Mouse (Mus musculus) macrophage (primary cell): ENCODE measurements around the gene Ano8. TPM values are rescaled to one million over a fixed set of nuclear protein-coding genes. Genes with fewer than 3 reads are reported as not detected.

Source experiments
- H3K27ac ChIP-seq: fragments of 350-480 bp; formaldehyde crosslinking; 2 replicates; pipeline ENCODE4 v1.9.0; 2021
- H3K36me3 ChIP-seq: fragments of 350-480 bp; formaldehyde crosslinking; 2 replicates; pipeline ENCODE4 v1.9.0; 2021; ENCODE audit errors: inconsistent target
- H3K4me3 ChIP-seq: fragments of 350-480 bp; formaldehyde crosslinking; 2 replicates; pipeline ENCODE4 v1.9.0; 2021; ENCODE audit errors: inconsistent target
- H3K79me2 ChIP-seq: fragments of 350-480 bp; formaldehyde crosslinking; 2 replicates; pipeline ENCODE4 v1.9.0; 2021; ENCODE audit errors: inconsistent target
- WGBS: methylation state at CpG from one replicate; pipeline ENCODE4 v1.1.7; 2026; ENCODE audit warnings: inconsistent platforms; ENCODE audit not compliant: missing documents; 5-methylcytosine and 5-hydroxymethylcytosine counted together
- polyA plus RNA-seq: library from polyadenylated mRNA; stranded (reverse); fragments of 250-400 nt; gene quantifications from 3 replicates; pipeline ENCODE4 v1.2.4, GENCODE M21; 2018; ENCODE audit warnings: inconsistent platforms

Gene Ano8
- polyA plus RNA-seq, 1 experiment from 2014 or later = 3.4 TPM

- Histone ChIP-seq H3K36me3 (peaks cover 24% of the 10 kb centered on the region), H3K79me2 (peaks cover 31% of the 10 kb centered on the region), H3K4me3 (peak overlapping the region; percentile 97), H3K27ac (no peak overlapping the region)
- WGBS = 100% methylated on average over 2 of the region's 3 CpGs
Observed at GRCm38 (mm10) chr8:71470146-71470912, 15.4 kb downstream of the Ano8 start.

GRCm38 (mm10) chr8:71469411-71469810, 16.4 kb downstream of the Ano8 start:
- peak overlapping the region; percentile 97 for H3K4me3 ChIP-seq
- H3K79me2 ChIP-seq = peaks cover 31% of the 10 kb centered on the region
- H3K27ac ChIP-seq = peak overlapping the region; percentile 50
- under 1% methylated on average over 23 of the region's 24 CpGs for WGBS
- peaks cover 24% of the 10 kb centered on the region for H3K36me3 ChIP-seq

DNA sequence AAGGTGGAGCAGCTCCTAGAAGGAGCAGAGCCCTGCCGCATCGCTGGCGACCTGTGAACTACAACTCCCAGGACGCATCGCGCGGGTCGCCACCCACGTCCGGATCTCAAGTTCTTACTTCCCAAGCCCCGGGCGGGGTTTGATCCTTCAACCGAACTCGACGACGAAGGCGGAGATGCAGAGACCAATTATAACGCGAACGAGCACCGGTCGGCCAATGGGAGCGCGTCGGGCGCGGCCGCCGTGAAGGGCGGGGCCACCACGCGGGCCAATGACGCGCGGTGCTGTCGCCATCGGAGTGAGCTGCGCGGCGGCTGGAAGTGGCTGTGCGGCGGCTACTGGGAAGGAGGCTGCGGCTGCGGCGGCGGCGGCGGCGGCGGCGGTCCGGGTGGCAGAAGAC, 16.8 kb downstream of the Ano8 start, which contains the start of gene Dda1:
Gene Dda1 (plus strand): TSS at position 284 of the 400 bp plus-strand sequence.
- Histone ChIP-seq H3K79me2 (peaks cover 31% of the 10 kb centered on the region), H3K27ac (peak within 1 kb of the TSS; percentile 50), H3K4me3 (peak within 1 kb of the TSS; percentile 97), H3K36me3 (peaks cover 24% of the 10 kb centered on the region)
- under 1% methylated on average over 40 of the region's 52 CpGs for WGBS

DNA sequence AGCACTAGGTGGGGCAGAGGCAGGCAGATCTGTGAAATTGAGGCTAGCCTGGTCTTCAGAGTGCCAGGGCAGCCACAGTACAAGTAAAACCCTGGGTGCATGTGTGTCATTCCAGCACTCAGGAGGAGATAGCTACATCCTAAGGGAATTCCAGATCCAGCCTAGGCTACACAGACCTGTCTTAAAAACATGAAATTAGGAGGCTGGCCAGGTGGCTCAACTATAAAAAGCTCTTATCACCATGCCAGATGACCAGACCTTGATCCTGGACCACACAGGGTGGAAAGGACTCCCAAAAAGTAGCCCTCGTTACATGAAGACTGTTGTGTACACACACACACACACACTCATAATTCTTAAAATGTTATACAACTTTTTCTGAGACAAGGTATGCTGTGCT, 17.8 kb downstream of the Ano8 start:
- 100% methylated on average over 1 of the region's 1 CpGs for WGBS
- no peak overlapping the region for H3K27ac ChIP-seq
- peaks cover 31% of the 10 kb centered on the region for H3K79me2 ChIP-seq
- peaks cover 14% of the 10 kb centered on the region for H3K36me3 ChIP-seq
- no peak overlapping the region for H3K4me3 ChIP-seq

- Histone ChIP-seq H3K27ac (no peak overlapping the region), H3K4me3 (no peak overlapping the region), H3K36me3 (peaks cover 8% of the 10 kb centered on the region), H3K79me2 (peaks cover 30% of the 10 kb centered on the region)
- WGBS = 92% methylated on average over 2 of the region's 2 CpGs
Observed at GRCm38 (mm10) chr8:71467201-71467600, 18.6 kb downstream of the Ano8 start.

DNA sequence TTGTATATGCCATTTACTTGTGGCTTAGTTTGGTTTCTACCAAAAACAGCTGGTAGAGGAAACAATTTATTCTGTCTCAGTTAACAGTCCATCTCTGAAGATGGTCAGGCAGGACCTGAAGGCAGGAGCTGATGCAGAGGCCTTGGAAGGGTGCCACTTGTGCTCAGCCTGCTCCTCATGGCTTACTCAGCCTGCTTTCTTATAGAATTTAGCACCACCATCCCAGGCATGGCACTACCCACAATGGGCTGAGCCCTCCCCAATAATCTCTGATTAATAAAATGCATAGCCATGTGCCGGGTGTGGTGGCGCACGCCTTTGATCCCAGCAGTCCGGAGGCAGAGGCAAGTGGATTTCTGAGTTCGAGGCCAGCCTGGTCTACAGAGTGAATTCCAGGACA, 19.6 kb downstream of the Ano8 start:
- WGBS = 100% methylated on average over 4 of the region's 5 CpGs
- Histone ChIP-seq H3K79me2 (peaks cover 20% of the 10 kb centered on the region), H3K4me3 (no peak overlapping the region), H3K27ac (no peak overlapping the region), H3K36me3 (no peaks in the 10 kb centered on the region)

- H3K36me3 ChIP-seq = no peaks in the 10 kb centered on the region
- H3K4me3 ChIP-seq = no peak overlapping the region
- no peak overlapping the region for H3K27ac ChIP-seq
Observed at GRCm38 (mm10) chr8:71465733-71466132, 20.0 kb downstream of the Ano8 start.

GRCm38 (mm10) chr8:71464513-71465500, 21.0 kb downstream of the Ano8 start, which contains the start of gene Mrpl34:
Mrpl34 (plus strand) TSS chr8:71464959.
- H3K79me2 ChIP-seq = peaks cover 7% of the 10 kb centered on the region
- WGBS = under 1% methylated on average over 59 of the region's 59 CpGs
- no peaks in the 10 kb centered on the region for H3K36me3 ChIP-seq
- H3K27ac ChIP-seq = peak within 1 kb of the TSS; percentile 35
- H3K4me3 ChIP-seq = peak within 1 kb of the TSS; percentile 78

More at GRCm38 (mm10) chr8:71465733-71466132, 20.0 kb downstream of the Ano8 start:
- H3K79me2 ChIP-seq = peaks cover 16% of the 10 kb centered on the region
- 88% methylated on average over 8 of the region's 8 CpGs for WGBS

- Histone ChIP-seq H3K27ac (0 out of 2 replicates have a peak within 1 kb of the TSS, but pooled peaks have one; percentile 15), H3K79me2 (no peaks in the 10 kb centered on the region; the same call in 1 of the 2 replicates), H3K4me3 (peak within 1 kb of the TSS; percentile 50), H3K36me3 (no peaks in the 10 kb centered on the region)
- WGBS = 3% methylated on average over 55 of the region's 55 CpGs
Observed at GRCm38 (mm10) chr8:71463188-71464033, 22.4 kb downstream of the Ano8 start, which contains the start of gene Abhd8. Abhd8 (minus strand) TSS chr8:71463655.

- Histone ChIP-seq H3K4me3 (peak overlapping the region; percentile 50), H3K79me2 (no peaks in the 10 kb centered on the region; the same call in 1 of the 2 replicates), H3K36me3 (no peaks in the 10 kb centered on the region), H3K27ac (no peak overlapping the region)
- WGBS = 11% methylated on average over 16 of the region's 16 CpGs
Observed at GRCm38 (mm10) chr8:71462786-71463185, 23.0 kb downstream of the Ano8 start.

GRCm38 (mm10) chr8:71462191-71462590, 23.6 kb downstream of the Ano8 start:
- no peak overlapping the region for H3K4me3 ChIP-seq
- H3K36me3 ChIP-seq = no peaks in the 10 kb centered on the region
- no peak overlapping the region for H3K27ac ChIP-seq
- no peaks in the 10 kb centered on the region; the same call in 1 of the 2 replicates for H3K79me2 ChIP-seq
- WGBS = 76% methylated on average over 4 of the region's 4 CpGs

- H3K79me2 ChIP-seq = no peaks in the 10 kb centered on the region; the same call in 1 of the 2 replicates
- no peak overlapping the region for H3K4me3 ChIP-seq
- no peaks in the 10 kb centered on the region for H3K36me3 ChIP-seq
- 93% methylated on average over 45 of the region's 47 CpGs for WGBS
- H3K27ac ChIP-seq = no peak overlapping the region
Observed at GRCm38 (mm10) chr8:71461152-71461840, 24.5 kb downstream of the Ano8 start.

DNA sequence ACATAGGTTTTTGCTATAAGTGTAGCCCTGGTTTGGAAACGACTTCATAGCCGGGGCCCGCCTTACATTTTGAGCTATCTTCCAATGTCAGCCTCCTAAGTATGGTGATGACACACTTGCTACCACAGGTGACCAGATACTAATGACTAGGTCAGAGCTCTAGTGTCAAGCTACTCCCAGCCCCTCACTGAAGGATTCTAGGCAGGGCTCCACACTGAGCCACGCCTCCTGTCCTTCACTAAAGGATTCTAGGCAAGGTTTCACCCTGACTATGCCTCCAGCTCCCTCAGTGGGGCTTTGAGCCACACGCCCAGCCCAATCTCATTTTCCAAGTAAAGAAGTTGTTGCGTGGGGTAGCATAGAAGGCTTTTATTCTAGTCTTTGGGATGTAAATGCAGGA, 25.0 kb downstream of the Ano8 start:
- Histone ChIP-seq H3K79me2 (no peaks in the 10 kb centered on the region; the same call in 1 of the 2 replicates), H3K27ac (no peak overlapping the region), H3K4me3 (no peak overlapping the region), H3K36me3 (no peaks in the 10 kb centered on the region)
- WGBS = 97% methylated on average over 6 of the region's 6 CpGs
